Mouse (Mus musculus) olfactory bulb, adult 2 months (tissue): ENCODE results near the gene Lmo2.

Experiments used
- CTCF ChIP-seq: fragments of 200-500 bp; IDR thresholded peaks from 2 replicates; pipeline ENCODE4 v1.5.1; 2012; ENCODE audit warnings: low read depth, mild to moderate bottlenecking, low read length, moderate library complexity; ENCODE audit not compliant: insufficient read depth
- POLR2A ChIP-seq: fragments of 200-500 bp; IDR thresholded peaks from 2 replicates; pipeline ENCODE4 v1.6.1; 2012; ENCODE audit warnings: mild to moderate bottlenecking, low read depth, low read length, moderate library complexity; ENCODE audit not compliant: insufficient read depth

DNA sequence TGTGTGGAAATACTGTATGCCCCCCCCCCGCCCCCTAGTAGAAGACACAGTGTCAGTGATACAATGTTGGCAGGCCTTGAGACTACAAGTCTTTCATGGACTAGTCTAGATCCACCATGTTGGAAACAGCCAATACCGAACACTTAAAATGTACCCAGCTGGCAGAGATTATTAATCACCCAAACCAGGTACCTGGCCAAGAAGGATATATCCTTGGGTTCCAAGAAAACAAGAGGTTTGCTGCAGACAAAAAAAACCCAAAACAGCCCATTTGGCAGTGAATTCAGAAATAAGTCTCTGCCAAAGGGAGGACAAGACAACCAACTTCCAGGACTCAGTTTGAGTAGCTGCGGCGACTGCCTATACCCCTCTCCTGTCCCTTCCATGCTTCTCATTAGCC lies 66.9 kb downstream of the Lmo2 start:
- TF ChIP-seq CTCF: no peak
- TF ChIP-seq POLR2A: no peak
